Mouse (Mus musculus) monocyte, adult 2 months (primary cell): ENCODE results near the gene Kcna1.

Experiments used
- DNase-seq, 2 experiments: peaks; one replicate each; pipeline ENCODE4 v3.0.0; 2022; ENCODE audit warnings: low spot score in 2 of 2, low read depth in 1 of 2

Kcna1 gene

GRCm38 (mm10) chr6:126599201-126599995, 46.8 kb downstream of the Kcna1 start:
- DNase-seq: no peak

- DNase-seq: no peak
Measured at GRCm38 (mm10) chr6:126597741-126598140, 48.4 kb downstream of the Kcna1 start.

DNA sequence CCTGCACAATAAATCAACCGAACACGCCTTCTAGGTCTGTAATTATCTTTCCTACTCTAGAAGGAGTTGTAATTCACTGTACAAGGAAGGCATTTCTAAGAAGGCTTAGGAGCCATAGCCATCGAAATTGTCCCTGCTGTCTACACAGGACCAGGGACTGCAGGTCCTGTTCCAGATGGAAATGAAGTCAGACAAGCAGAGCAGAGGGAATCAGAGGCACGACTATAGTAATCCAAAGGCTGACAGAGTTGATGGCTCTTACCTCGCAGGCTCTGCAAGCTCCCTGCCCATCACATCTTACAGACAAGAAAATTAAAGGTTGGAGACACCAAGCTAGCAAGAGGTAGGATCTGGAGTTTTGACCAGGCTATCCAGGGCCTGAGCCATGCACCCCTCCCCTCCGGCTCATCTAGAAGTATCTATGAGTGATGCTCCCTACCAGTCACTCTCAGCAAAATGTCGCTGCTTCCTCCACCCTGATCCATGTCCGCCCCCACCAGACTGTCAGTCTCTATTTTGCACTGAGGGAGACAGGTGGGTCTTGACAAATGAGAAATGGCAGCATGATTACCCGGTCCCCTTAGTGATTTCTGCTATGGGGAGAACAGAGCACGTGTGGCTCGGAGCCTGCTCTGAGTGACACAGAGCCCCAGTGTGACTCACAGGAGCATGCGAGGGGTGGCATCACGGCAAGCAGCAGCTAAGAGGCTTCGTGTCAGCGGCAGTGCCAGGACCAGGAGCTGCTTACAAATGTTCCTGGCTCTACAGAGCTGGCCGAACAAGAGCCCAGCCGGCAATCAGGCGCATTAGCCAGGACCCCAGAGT, 50.2 kb downstream of the Kcna1 start:
- no peak for DNase-seq

- DNase-seq: no peak
Measured at GRCm38 (mm10) chr6:126595130-126595529, 51.1 kb downstream of the Kcna1 start.

DNA sequence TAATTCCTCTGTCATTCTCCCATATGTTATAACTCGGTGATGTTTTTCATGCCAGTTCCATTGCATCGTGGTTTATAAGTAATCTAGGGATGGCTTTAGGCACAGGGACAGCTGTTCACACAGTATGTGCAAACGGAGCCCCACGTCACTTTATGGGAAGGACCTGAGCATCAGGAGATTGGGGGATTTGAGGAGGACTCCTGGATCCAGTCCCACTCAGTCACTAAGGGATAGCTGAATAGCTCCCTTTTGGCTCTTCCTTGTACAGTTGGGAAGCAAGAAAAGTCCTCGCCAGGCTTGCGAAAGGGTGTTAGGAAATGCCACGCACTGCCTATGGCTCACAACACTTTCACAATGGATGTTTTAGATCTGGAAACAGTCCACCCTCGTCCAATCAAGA, 51.8 kb downstream of the Kcna1 start:
- DNase-seq: no peak

GRCm38 (mm10) chr6:126593336-126593735, 52.8 kb downstream of the Kcna1 start:
- DNase-seq: no peak
